Mouse (Mus musculus): Measurements from ENCODE around the gene Mapkbp1. TPM values are rescaled to one million over a fixed set of nuclear protein-coding genes. Genes with fewer than 3 reads are reported as not detected.
A peak's percentile ranks its signal among the peaks of the same experiment; 100 is the strongest.

Gene Mapkbp1
- polyA plus RNA-seq, 1 experiment: 13.4 TPM

- H3K36me3 ChIP-seq (ENCODE audit: control insufficient read depth, insufficient read depth, low read length, poor library complexity, severe bottlenecking): no peaks in the 10 kb centered on the region
- H3K9ac ChIP-seq (ENCODE audit: low read depth, poor library complexity, severe bottlenecking): no peak overlapping the region
- no peaks in the 10 kb centered on the region for H3K27me3 ChIP-seq (ENCODE audit: control insufficient read depth, insufficient read depth, low read length, poor library complexity, severe bottlenecking)
- no peaks in the 10 kb centered on the region for H3K9me3 ChIP-seq (replicated peaks; ENCODE audit: control insufficient read depth, insufficient read depth, low read length, poor library complexity, severe bottlenecking)
- peaks cover 2% of the 10 kb centered on the region for H3K4me1 ChIP-seq (ENCODE audit: control insufficient read depth, insufficient read depth, low read length)
- TF ChIP-seq POLR2A (IDR thresholded peaks at IDR 0.05; ENCODE audit: insufficient read depth, low read length) (no peak), CTCF (IDR thresholded peaks at IDR 0.05; ENCODE audit: low read depth, low read length) (peak; percentile 20)
- no peak overlapping the region for H3K27ac ChIP-seq (ENCODE audit: insufficient read depth, low read length)
- H3K4me3 ChIP-seq (ENCODE audit: low read depth, low read length): no peak overlapping the region
Measured at GRCm38 (mm10) chr2:120011462-120012200, 39.1 kb downstream of the Mapkbp1 start.

- Histone ChIP-seq H3K4me1 (ENCODE audit: control insufficient read depth, insufficient read depth, low read length) (no peaks in the 10 kb centered on the region), H3K36me3 (ENCODE audit: control insufficient read depth, insufficient read depth, low read length, poor library complexity, severe bottlenecking) (no peaks in the 10 kb centered on the region), H3K27ac (ENCODE audit: insufficient read depth, low read length) (no peak overlapping the region), H3K27me3 (ENCODE audit: control insufficient read depth, insufficient read depth, low read length, poor library complexity, severe bottlenecking) (no peaks in the 10 kb centered on the region), H3K4me3 (ENCODE audit: low read depth, low read length) (no peak overlapping the region), H3K9me3 (replicated peaks; ENCODE audit: control insufficient read depth, insufficient read depth, low read length, poor library complexity, severe bottlenecking) (no peaks in the 10 kb centered on the region), H3K9ac (ENCODE audit: low read depth, poor library complexity, severe bottlenecking) (no peak overlapping the region)
- no peak for TF ChIP-seq CTCF (IDR thresholded peaks at IDR 0.05; ENCODE audit: low read depth, low read length)
- TF ChIP-seq POLR2A (IDR thresholded peaks at IDR 0.05; ENCODE audit: insufficient read depth, low read length): no peak
- no peak for TF ChIP-seq EP300 (IDR thresholded peaks at IDR 0.05; ENCODE audit: insufficient read depth, low read depth, low read length)
Measured at GRCm38 (mm10) chr2:120012924-120013323, 40.4 kb downstream of the Mapkbp1 start.

GRCm38 (mm10) chr2:120013831-120014486 lies 41.5 kb downstream of the Mapkbp1 start:
- H3K9me3 ChIP-seq (replicated peaks; ENCODE audit: control insufficient read depth, insufficient read depth, low read length, poor library complexity, severe bottlenecking): no peaks in the 10 kb centered on the region
- TF ChIP-seq EP300 (IDR thresholded peaks at IDR 0.05; ENCODE audit: insufficient read depth, low read depth, low read length) (no peak), POLR2A (IDR thresholded peaks at IDR 0.05; ENCODE audit: insufficient read depth, low read length) (no peak)
- H3K27ac ChIP-seq (ENCODE audit: insufficient read depth, low read length): no peak overlapping the region
- no peak overlapping the region for H3K4me3 ChIP-seq (ENCODE audit: low read depth, low read length)
- no peaks in the 10 kb centered on the region for H3K27me3 ChIP-seq (ENCODE audit: control insufficient read depth, insufficient read depth, low read length, poor library complexity, severe bottlenecking)
- no peaks in the 10 kb centered on the region for H3K36me3 ChIP-seq (ENCODE audit: control insufficient read depth, insufficient read depth, low read length, poor library complexity, severe bottlenecking)
- H3K4me1 ChIP-seq (ENCODE audit: control insufficient read depth, insufficient read depth, low read length): no peaks in the 10 kb centered on the region
- no peak overlapping the region for H3K9ac ChIP-seq (ENCODE audit: low read depth, poor library complexity, severe bottlenecking)

- Histone ChIP-seq H3K4me3 (ENCODE audit: low read depth, low read length) (no peak overlapping the region), H3K4me1 (ENCODE audit: control insufficient read depth, insufficient read depth, low read length) (no peaks in the 10 kb centered on the region), H3K36me3 (ENCODE audit: control insufficient read depth, insufficient read depth, low read length, poor library complexity, severe bottlenecking) (no peaks in the 10 kb centered on the region), H3K27ac (ENCODE audit: insufficient read depth, low read length) (no peak overlapping the region), H3K27me3 (ENCODE audit: control insufficient read depth, insufficient read depth, low read length, poor library complexity, severe bottlenecking) (no peaks in the 10 kb centered on the region), H3K9ac (ENCODE audit: low read depth, poor library complexity, severe bottlenecking) (no peak overlapping the region), H3K9me3 (replicated peaks; ENCODE audit: control insufficient read depth, insufficient read depth, low read length, poor library complexity, severe bottlenecking) (no peaks in the 10 kb centered on the region)
- TF ChIP-seq EP300 (IDR thresholded peaks at IDR 0.05; ENCODE audit: insufficient read depth, low read depth, low read length): no peak
- TF ChIP-seq CTCF (IDR thresholded peaks at IDR 0.05; ENCODE audit: low read depth, low read length): no peak
- TF ChIP-seq POLR2A (IDR thresholded peaks at IDR 0.05; ENCODE audit: insufficient read depth, low read length): no peak
Measured at GRCm38 (mm10) chr2:120015882-120016281, 43.4 kb downstream of the Mapkbp1 start.

GRCm38 (mm10) chr2:120017599-120017998 lies 45.1 kb downstream of the Mapkbp1 start:
- no peaks in the 10 kb centered on the region for H3K36me3 ChIP-seq (ENCODE audit: control insufficient read depth, insufficient read depth, low read length, poor library complexity, severe bottlenecking)
- H3K4me3 ChIP-seq (ENCODE audit: low read depth, low read length): no peak overlapping the region
- H3K27ac ChIP-seq (ENCODE audit: insufficient read depth, low read length): no peak overlapping the region
- H3K9me3 ChIP-seq (replicated peaks; ENCODE audit: control insufficient read depth, insufficient read depth, low read length, poor library complexity, severe bottlenecking): no peaks in the 10 kb centered on the region
- no peaks in the 10 kb centered on the region for H3K27me3 ChIP-seq (ENCODE audit: control insufficient read depth, insufficient read depth, low read length, poor library complexity, severe bottlenecking)
- no peak overlapping the region for H3K9ac ChIP-seq (ENCODE audit: low read depth, poor library complexity, severe bottlenecking)
- no peaks in the 10 kb centered on the region for H3K4me1 ChIP-seq (ENCODE audit: control insufficient read depth, insufficient read depth, low read length)
- no peak for TF ChIP-seq EP300 (IDR thresholded peaks at IDR 0.05; ENCODE audit: insufficient read depth, low read depth, low read length)
- no peak for TF ChIP-seq CTCF (IDR thresholded peaks at IDR 0.05; ENCODE audit: low read depth, low read length)
- TF ChIP-seq POLR2A (IDR thresholded peaks at IDR 0.05; ENCODE audit: insufficient read depth, low read length): no peak

GRCm38 (mm10) chr2:120024337-120024736 lies 51.8 kb downstream of the Mapkbp1 start:
- no peaks in the 10 kb centered on the region for H3K9me3 ChIP-seq (replicated peaks; ENCODE audit: control insufficient read depth, insufficient read depth, low read length, poor library complexity, severe bottlenecking)
- H3K36me3 ChIP-seq (ENCODE audit: control insufficient read depth, insufficient read depth, low read length, poor library complexity, severe bottlenecking): no peaks in the 10 kb centered on the region
- H3K27ac ChIP-seq (ENCODE audit: insufficient read depth, low read length): no peak overlapping the region
- no peaks in the 10 kb centered on the region for H3K27me3 ChIP-seq (ENCODE audit: control insufficient read depth, insufficient read depth, low read length, poor library complexity, severe bottlenecking)
- TF ChIP-seq EP300 (IDR thresholded peaks at IDR 0.05; ENCODE audit: insufficient read depth, low read depth, low read length) (no peak), CTCF (IDR thresholded peaks at IDR 0.05; ENCODE audit: low read depth, low read length) (no peak), POLR2A (IDR thresholded peaks at IDR 0.05; ENCODE audit: insufficient read depth, low read length) (no peak)
- no peak overlapping the region for H3K9ac ChIP-seq (ENCODE audit: low read depth, poor library complexity, severe bottlenecking)
- no peaks in the 10 kb centered on the region for H3K4me1 ChIP-seq (ENCODE audit: control insufficient read depth, insufficient read depth, low read length)
- no peak overlapping the region for H3K4me3 ChIP-seq (ENCODE audit: low read depth, low read length)

All from ES-Bruce4 (cell line).